Mouse (Mus musculus) cerebral cortex, adult 2 months (tissue): ENCODE results near the gene Nfat5.

Experiments used
- WGBS: fragments of 180-500 bp; shearing (Covaris S2); methylation state at CpG from one replicate; pipeline ENCODE4 v1.1.7; 2018; 5-methylcytosine and 5-hydroxymethylcytosine counted together

The Nfat5 gene

DNA sequence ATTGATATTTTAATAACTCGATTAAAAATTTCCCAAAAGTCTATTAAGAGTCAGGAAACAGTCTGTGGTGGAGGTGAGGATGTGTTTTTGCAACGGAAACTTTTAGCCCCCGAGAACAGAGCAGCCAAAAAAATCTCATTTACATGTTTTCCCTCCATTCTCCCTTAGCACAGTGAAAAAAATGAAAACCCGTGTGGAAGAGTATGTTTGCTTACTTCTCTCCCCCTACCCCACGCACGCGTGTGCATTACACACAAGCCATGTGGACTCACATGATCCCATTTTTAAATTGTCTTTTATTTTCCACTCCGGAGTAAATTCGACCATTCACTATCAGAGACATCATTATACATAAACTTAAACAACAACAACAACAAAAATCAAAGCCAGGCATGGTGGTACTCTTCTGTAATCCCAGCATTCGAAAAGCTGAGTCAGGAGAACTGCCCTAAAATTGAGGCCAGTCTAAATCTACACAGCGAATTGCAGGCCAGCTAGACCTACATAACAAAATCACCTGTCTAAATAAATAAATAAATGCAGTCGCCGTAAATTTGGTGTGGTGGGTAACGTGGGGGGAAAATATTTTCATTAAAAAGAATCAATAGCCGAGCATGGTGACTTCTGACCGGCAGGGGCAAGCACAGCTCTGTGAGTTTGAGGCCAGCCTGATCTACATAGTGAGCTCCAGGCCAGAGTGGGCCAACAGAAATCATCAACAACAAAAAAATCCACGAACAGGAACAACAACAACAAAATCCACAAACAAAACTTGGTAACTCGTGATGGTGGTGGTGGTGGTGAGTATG is 947 bp upstream of the Nfat5 start:
- WGBS = 57% methylated on average over 18 of the region's 18 CpGs

DNA sequence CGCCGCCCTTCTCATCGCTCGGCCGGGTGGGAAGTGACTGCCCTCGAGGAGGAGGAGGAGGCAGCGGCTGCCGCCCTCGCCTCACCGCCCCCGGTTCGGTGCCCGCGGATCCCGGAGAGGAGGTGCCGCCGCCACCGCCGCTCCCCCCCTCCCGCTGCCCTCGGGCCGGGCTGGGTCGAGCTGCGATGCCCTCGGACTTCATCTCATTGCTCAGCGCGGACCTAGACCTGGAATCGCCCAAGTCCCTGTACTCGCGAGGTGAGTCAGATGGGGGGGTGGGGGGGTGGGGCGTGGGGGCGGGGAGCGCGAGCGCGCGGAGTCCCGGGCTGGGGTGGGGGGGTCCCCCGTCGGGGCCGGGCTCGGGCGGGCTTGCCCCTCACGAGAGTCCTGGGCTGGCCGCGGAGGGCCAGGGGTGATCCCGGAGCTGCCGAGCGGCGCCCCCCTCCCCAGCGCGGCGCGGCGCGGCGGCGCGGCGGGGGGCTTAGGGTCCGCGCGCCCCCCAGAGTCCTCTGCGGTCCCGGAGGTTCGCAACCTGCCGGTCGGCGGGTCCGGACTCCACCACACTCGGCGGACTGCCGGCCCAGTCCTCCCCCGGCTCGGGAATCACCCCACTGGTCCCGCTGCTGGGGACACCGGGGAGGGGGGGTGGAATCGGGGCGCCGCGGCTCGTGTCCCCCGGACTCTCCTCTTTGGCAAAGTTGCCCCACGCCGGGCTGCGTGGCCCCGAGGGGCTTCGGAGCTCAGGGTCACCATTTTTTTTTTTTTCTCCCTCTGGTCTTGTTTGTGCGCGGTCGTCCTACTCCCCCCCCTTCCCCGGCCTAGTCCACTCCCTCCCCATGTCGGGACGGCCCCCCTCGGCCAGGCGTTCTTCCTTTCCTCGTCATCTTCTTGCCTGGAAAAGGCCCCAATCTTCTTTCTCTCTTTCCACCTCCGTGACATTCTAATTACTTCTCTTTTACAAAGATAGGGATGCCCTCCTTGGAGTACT is 665 bp downstream of the Nfat5 start:
- WGBS = 1% methylated on average over 77 of the region's 98 CpGs

DNA sequence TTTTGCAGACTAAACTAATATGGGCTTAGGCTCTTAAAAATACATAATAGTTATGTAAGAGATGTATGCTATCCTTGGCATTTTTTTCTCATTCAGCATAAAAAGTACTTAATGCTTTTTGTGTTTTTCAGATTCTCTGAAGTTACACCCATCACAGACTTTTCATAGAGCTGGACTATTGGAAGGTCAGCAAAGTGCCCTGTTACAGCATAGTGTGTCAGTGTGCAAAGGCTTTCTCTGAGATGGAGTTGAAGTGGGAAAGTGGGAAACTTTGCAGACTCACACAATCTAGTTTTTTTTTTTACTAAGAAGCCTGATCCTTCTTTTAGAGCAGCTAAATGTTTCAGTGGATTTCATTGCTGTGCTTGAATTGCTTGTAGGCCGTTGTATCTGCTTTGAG is 2.2 kb downstream of the Nfat5 start:
- 65% methylated on average over 1 of the region's 1 CpGs for WGBS

DNA sequence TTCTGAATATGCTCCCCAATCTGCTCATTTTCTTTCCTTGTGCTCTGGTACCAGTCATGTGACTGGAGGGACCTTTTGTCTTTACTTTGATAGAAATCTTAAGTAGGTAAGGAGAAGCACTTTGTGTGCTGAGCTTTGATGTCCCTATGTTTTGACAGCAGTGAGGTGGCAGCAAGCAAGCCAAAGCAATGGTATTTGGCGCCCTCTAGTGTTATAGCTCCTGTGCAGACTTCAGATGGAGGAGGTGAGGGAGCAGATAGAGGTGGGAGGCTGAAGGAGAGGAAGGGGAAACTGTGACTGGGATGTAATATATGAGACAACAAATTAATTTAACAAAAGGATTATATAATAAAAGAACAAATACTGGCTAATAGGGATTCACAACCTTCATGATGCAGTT is 30.9 kb downstream of the Nfat5 start:
- 0% methylated on average over 1 of the region's 1 CpGs for WGBS

DNA sequence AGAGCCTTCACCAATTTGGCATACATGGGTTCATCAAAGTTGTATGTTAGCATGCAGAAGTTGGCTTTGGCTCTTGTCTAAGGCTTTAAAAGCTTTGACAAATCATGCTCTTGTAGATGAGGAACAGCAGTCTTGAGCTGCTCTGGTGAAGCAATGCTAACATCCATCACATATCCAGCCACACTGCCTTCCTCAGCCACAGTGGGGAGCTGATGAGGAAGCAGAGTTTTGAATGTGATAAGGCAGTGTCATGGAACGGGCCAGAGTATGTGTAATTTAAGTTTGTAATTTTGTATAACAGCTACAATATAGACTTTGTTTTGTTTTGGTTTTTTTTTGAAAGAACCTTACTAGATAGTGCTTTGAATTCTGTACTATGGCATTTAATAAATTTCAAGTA is 36.3 kb downstream of the Nfat5 start:
- WGBS = 78% methylated on average over 1 of the region's 1 CpGs

DNA sequence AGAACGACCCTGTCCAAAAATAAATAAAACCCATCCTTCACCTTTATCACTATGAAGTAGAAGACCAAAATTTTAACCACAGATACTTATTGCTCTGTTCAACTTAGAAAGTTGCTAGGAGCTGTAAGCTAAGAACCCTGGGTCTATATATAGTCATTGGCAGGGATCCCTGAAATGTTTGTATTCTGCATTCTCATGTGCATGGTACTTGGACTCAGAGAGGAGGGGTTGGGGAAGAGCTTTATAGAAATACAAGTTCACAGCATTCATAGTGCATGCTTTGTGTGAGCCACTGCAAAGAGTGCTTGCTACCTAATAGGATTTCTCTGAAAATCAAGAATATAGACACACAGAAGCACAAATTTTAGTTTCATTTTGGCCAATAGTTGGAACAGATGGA is 43.2 kb downstream of the Nfat5 start:
- WGBS = 80% methylated on average over 1 of the region's 1 CpGs

DNA sequence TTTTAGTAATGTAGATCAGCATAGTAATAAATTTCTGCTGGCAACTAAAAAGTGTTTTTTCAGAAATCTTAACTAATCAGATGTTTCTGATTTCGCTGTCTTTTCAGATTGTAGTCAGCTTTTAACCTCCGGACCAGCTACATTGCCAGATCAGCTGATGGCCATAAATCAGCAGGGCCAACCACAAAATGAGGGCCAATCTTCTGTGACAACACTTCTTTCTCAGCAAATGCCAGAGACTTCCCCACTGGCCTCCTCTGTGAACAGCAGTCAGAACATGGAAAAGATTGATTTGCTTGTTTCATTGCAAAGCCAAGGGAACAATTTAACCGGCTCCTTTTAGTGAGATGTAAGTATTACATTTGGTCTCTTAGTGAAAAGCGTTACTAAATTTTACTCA is 77.0 kb downstream of the Nfat5 start:
- WGBS = 83% methylated on average over 4 of the region's 4 CpGs

DNA sequence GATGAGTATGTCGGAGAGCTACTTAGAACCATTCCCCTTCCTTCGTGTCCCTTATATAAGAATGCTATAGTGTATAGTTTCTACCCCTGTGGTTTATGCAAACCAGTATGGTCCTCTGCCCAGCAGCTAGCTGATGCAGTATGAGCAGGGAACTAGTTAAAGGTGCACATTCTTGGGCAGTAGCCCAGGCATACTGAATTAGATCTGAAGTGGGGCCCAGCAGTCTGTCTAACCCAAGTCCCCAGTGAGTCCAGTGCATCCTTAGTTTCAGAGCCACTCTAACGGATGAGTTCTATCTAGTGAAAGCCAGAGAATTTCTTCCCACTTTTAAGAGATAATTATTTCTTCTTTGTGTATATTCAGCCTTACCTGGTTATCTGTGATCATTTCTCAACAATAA is 84.1 kb downstream of the Nfat5 start:
- 92% methylated on average over 3 of the region's 3 CpGs for WGBS

DNA sequence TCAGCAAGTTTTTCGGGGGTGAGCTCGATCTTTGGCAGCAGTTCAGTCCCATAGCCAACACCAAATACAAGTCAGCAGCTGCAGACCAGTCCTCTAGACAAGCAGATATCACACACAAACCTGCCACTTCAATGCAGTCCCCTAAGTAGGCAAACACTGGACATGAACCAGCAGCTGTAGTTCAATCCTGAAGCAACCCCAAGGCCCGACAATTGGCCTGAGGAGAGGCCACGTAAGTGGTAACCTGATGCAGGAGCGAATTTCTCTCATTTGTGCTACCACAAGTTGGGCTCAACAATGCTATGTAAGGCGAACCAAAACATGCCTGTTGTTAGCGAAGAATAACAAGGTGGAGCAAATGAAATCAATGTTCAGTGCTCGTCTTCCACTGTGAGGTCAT is 87.5 kb downstream of the Nfat5 start:
- 94% methylated on average over 8 of the region's 8 CpGs for WGBS

DNA sequence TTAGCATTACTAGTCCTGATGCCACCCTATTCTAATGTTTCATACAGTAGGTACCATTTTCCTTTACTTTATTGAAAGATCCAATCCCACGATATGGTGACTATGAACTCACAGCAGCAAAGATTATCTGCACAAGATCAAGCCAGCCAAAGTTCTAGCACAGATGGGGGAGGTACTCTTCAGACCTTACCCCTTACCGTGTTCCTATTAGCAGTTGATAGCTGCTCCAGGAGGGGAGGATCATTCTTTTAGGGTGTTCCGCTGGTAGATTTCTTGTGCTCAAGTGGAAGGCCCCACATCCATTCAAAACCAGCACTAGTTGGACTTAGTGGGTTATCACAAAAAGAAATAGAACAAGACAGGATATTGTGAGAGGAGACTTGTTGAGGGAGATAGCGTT is 88.4 kb downstream of the Nfat5 start:
- 93% methylated on average over 4 of the region's 4 CpGs for WGBS

DNA sequence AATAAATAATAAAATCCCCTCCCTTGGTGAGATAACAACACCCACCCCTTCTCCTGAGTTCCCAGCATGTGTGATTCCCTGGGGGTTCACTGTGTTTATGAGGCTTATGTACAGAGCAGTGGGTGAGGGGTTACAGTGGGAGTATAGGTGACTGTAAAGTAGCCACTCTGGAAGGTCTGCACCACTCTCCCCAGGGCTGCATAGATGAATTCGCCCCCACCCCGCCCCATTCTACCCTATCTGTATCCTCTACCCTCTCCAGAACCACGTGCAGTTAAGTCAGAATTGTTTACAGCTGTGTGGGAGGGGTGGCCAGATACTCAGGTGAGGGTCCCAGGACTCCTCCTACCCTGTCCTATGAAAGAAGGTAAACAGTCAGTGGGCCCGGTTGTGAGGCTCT is 89.6 kb downstream of the Nfat5 start:
- 88% methylated on average over 4 of the region's 4 CpGs for WGBS

DNA sequence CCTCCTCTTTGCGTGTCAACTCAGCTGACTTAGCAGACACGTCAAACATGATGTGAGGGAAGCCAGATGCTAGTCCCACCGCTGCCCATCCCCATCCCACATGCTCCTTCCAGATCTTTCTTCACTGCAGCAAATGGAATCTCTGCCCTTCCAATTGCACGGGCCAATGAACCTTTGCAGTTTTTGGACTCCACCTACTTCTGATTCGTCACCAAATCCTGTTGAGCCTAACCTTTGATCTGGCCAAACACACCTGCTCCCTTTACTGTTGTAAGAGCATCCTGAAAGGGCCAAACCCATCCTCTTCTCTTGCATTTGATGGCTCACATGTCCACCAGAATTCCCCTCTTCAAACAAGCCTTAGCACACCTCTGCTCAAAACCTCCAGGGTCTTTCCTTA is 91.4 kb downstream of the Nfat5 start:
- whole genome bisulfite sequencing = 66% methylated on average over 5 of the region's 5 CpGs

DNA sequence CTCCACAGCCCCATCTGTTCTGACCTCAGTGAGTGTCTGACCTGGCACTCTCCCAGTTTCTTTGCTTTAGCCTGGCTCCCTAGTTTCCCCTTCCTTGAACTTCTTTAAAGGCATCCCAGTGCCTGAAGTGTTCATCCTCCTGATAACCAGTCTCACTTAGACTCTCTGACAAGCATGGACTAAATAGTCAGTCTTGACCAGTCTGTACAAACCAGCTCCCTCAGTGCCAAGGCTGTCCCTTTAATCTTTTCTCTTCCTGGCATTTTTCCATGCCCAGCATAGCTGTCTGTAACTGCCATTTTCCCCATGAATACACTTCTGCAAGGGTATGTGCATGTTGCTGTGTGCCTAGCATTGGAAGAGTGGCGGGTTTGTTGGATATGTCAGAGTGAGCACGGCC is 91.8 kb downstream of the Nfat5 start:
- WGBS = 59% methylated on average over 2 of the region's 2 CpGs

DNA sequence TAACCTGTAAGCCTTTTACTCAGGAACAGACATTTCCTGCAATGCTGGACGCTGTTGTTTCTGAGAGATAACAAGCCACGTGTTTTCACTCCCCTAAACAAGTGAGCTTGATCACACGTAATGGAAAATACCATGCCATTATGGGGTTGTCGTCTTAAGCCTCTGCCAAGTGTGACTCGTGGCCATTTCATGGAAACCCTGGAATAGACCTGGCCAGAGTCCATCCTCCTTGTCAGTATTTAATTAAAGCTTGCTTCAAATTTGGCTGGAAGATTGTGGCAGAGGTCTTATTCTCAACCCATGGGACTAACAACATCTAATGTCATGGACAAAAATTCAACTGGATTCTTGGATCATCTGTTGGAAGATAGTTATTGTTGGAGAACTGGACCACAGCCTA is 92.9 kb downstream of the Nfat5 start:
- WGBS = 36% methylated on average over 5 of the region's 5 CpGs

DNA sequence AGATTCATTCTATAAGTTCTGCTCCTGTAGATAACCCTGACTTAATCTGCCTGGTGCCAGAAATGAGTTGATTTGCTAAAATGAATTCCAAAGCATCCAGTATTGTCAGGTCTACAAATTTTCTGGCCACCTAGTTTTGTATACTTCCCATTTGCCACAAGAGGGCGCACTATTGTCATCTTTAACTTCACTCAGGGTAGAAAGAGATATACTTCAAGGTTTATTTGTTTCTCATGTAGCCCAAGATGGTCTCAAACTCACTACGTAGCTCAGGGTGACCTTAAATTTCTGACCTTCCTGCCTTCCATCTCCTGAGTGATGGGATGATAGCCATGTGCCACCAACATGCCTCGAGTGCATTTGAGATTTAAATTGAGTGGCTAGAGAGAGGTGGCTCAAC is 93.4 kb downstream of the Nfat5 start:
- WGBS = 28% methylated on average over 3 of the region's 3 CpGs

DNA sequence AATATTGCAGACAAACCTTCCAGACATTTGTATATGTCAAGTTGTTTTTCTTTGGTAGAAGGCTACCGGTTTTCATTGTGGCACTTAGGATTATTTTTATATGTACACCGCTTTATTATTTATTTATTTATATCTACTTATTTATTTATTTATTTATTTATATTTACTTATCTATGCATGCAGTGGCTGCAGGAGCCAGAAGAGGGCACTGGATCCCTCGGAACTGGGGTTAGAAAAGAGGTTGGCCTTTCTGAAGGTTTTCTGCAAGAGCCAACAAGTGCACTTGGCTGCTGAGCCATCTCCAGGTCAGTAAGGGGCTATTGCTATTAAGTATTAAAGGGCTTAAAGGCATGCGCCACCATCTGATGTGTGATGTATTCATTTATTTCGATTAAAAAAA is 94.6 kb downstream of the Nfat5 start:
- WGBS = 62% methylated on average over 5 of the region's 5 CpGs

DNA sequence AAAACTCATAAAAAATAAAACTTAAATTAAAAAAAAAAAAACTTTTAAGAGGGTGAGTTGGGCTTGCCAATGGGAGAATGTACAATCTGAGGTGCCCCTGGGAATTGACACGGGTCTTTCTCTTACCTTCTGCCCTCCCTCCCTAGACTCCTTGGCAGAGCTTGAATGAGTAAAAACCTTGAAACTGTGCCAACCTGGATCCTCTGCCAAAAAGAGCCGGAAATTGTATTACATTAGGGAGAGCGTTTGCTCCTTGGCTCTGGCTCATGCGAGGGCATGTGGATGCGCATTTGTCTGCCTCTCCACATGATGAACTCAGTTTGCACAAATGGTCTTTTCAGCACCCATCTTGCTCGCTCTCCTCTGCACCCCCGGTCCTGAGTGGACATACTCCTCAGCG is 96.3 kb downstream of the Nfat5 start:
- 26% methylated on average over 8 of the region's 8 CpGs for WGBS

DNA sequence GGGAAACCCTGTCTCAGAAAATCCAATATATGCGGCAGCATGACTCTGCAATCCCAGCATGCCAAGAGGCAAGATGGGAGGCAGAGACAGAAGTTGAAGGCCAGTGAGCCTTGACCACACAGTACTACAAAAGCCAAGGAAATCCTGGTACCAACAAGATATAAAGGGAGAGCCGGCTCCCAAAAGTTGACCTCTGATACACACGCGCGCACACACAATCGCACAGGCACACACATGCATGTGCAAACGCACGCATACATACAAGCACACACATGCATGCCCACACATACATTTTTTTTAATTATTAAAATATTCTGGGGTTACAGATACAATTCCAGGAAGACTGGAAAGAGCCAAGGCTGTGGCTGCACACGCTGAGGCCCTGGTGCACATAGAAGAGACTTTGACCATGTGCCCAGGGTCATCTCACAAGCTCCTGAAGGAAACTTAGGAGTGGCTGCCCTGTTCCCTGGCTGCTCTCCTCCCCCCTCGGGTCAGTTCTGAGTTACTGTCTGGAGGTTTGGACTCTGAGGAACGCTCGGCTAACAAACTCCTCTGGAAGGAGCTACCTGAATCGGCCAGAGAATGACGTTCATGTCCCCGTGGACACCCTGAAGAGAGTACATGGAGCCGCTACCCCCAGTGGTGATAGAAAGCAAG is 97.3 kb downstream of the Nfat5 start:
- WGBS = 94% methylated on average over 16 of the region's 16 CpGs

DNA sequence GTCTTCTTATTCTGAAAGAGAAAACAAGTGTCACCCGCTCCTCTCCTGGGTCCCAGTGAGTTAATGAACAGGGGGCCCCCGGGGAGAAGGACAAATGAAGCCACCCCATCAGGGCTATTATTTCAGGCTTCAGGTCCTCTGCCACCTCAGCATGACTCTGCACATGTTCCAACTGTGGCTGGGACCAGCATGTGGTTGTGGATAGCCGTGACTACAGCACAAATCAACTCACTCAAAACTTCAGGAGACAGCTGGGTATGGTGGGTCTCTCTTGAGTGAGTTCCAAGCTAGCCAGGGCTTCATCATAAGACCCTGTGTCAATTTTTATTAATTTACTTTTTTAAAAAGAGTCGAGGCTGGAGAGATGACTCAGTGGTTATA is 97.9 kb downstream of the Nfat5 start:
- WGBS = 77% methylated on average over 4 of the region's 4 CpGs

DNA sequence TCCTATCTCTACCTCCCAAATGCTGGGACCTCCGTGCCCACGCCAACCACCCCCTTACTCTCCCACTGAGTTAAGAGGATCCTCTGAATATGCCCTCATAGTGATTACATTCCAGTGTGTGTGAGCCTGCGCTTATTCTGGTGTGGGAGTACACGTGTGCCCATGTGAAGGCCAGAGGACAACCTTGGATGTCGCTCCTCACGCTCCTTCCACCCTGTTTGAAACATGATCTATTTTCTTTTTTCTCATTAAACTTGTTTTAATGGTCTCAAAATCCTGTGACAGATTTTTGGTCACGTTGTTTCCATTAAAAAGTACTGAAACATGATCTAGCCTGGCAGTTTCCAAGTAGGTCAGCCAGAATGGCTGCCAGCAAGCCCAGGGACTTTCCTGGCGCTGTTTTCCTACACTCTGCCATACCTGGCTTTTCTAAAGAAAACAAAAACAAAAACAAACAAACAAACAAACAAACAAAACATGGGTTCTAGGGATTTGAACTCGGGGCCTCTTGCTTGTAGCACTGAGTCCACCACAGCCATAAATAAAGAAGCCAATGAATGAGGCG is 102.9 kb downstream of the Nfat5 start:
- WGBS = 85% methylated on average over 10 of the region's 10 CpGs

DNA sequence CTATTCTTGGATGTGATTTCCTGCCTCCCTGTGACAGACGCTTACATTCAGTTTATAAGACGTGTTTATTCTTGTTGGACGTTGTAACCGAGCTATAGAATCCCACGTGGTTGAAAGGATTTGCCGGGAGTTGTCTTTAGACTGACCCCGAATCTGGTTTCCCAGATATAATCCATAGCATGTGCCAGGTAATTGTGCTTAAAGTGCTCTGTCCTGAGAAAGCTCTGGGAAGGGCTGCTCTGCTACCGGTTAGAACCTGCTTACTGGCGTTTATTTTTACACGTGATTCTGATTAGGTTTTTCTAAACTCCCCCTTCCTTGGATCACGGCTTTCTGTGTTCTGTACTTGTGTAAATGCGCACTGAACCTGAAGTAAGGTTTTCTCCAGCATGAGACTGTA is 104.4 kb downstream of the Nfat5 start:
- 60% methylated on average over 12 of the region's 12 CpGs for WGBS

DNA sequence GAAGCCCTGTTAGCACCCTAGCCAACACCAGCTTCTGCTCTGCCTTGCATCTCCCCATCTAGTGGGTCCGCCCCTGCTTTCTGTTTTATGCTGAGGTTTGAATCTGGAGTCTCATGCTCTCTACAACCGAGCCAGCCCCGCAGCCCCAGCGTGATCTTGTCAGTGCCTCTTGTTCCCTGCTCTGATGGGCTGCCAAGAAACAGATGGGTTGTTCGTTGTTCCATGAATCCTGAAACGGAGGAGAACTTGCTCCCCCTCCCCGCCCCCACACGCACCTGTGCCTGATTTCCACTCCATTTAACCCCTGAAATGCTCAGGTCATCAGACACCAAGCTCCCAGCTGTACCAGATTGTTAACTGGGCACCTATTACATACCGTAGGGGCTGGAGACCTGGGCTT is 106.2 kb downstream of the Nfat5 start:
- 27% methylated on average over 9 of the region's 9 CpGs for WGBS
